Mouse (Mus musculus) mesoderm, embryonic 11.5 days (tissue): ENCODE results near the gene Ttll5.

ENCODE experiments used
- DNase-seq: peaks from one replicate; pipeline ENCODE4 v3.0.0-alpha.2; 2012; ENCODE audit warnings: low read depth, low spot score

Ttll5 gene

GRCm38 (mm10) chr12:85839371-85840000 is 15.0 kb downstream of the Ttll5 start:
- DNase-seq, result no peak

GRCm38 (mm10) chr12:85848164-85848958 is 23.9 kb downstream of the Ttll5 start:
- peak; percentile 39 for DNase-seq

GRCm38 (mm10) chr12:85850661-85851060 is 26.2 kb downstream of the Ttll5 start:
- no peak for DNase-seq

- no peak for DNase-seq
Observed at GRCm38 (mm10) chr12:85853836-85854235, 29.4 kb downstream of the Ttll5 start.

- DNase-seq, result no peak
Observed at GRCm38 (mm10) chr12:85854271-85854670, 29.8 kb downstream of the Ttll5 start.

GRCm38 (mm10) chr12:85857300-85857699 is 32.8 kb downstream of the Ttll5 start:
- DNase-seq, result no peak

GRCm38 (mm10) chr12:85859111-85859510 is 34.7 kb downstream of the Ttll5 start:
- DNase-seq, result no peak

GRCm38 (mm10) chr12:85859511-85860189 is 35.2 kb downstream of the Ttll5 start:
- no peak for DNase-seq

GRCm38 (mm10) chr12:85862514-85862913 is 38.1 kb downstream of the Ttll5 start:
- DNase-seq, result no peak

- peak; percentile 10 for DNase-seq
Observed at GRCm38 (mm10) chr12:85865526-85865925, 41.1 kb downstream of the Ttll5 start.

GRCm38 (mm10) chr12:85866624-85867023 is 42.2 kb downstream of the Ttll5 start:
- DNase-seq, result no peak

GRCm38 (mm10) chr12:85867125-85867524 is 42.7 kb downstream of the Ttll5 start:
- DNase-seq, result no peak

GRCm38 (mm10) chr12:85869423-85869822 is 45.0 kb downstream of the Ttll5 start:
- no peak for DNase-seq

GRCm38 (mm10) chr12:85879631-85880314 is 55.3 kb downstream of the Ttll5 start:
- no peak for DNase-seq

- DNase-seq, result no peak
Observed at GRCm38 (mm10) chr12:85885024-85885423, 60.6 kb downstream of the Ttll5 start.

- DNase-seq, result peak; percentile 18
Observed at GRCm38 (mm10) chr12:85890054-85890453, 65.6 kb downstream of the Ttll5 start.

GRCm38 (mm10) chr12:85903986-85904385 is 79.5 kb downstream of the Ttll5 start:
- no peak for DNase-seq

GRCm38 (mm10) chr12:85905666-85906065 is 81.2 kb downstream of the Ttll5 start:
- DNase-seq, result no peak

GRCm38 (mm10) chr12:85907896-85908295 is 83.4 kb downstream of the Ttll5 start:
- DNase-seq, result no peak

GRCm38 (mm10) chr12:85910811-85911210 is 86.4 kb downstream of the Ttll5 start:
- no peak for DNase-seq

GRCm38 (mm10) chr12:85912712-85913504 is 88.4 kb downstream of the Ttll5 start:
- DNase-seq, result peak; percentile 3
